Mouse (Mus musculus): ENCODE results near the gene Rasgef1b. TPM values are rescaled to one million over a fixed set of nuclear protein-coding genes. Genes with fewer than 3 reads are reported as not detected.

Rasgef1b gene
- total RNA-seq, 2 experiments from 2014 or later, result 12.0 to 12.3 TPM

- DNase-seq, result no peak
- intact Hi-C loops (cut with DNase I), result no loop called here
These were observed 16.9 kb downstream of the Rasgef1b start for GRCm38 (mm10) chr5:99711947-99712346.

GRCm38 (mm10) chr5:99708706-99709105 lies 20.2 kb downstream of the Rasgef1b start:
- intact Hi-C loops (cut with DNase I), result loop anchor here (2.0 kb wide), 1 partner anchor 506 kb away; no protein-coding TSS in a partner anchor
- DNase-seq, result no peak

- intact Hi-C loops (cut with DNase I), result no loop called here
- DNase-seq, result peak; percentile 53 to 63
These were observed 21.6 kb downstream of the Rasgef1b start for GRCm38 (mm10) chr5:99707261-99707660.

- intact Hi-C loops (cut with DNase I), result no loop called here
- no peak for DNase-seq
These were observed 27.1 kb downstream of the Rasgef1b start for GRCm38 (mm10) chr5:99701811-99702210.

GRCm38 (mm10) chr5:99694712-99695360 lies 34.0 kb downstream of the Rasgef1b start:
- intact Hi-C loops (cut with DNase I), result no loop called here
- no peak for DNase-seq

GRCm38 (mm10) chr5:99689909-99690308 lies 39.0 kb downstream of the Rasgef1b start:
- no peak for DNase-seq
- intact Hi-C loops (cut with DNase I), result no loop called here

GRCm38 (mm10) chr5:99687894-99688293 lies 41.0 kb downstream of the Rasgef1b start:
- intact Hi-C loops (cut with DNase I), result no loop called here
- no peak for DNase-seq

- intact Hi-C loops (cut with DNase I), result no loop called here
- no peak for DNase-seq
These were observed 44.8 kb downstream of the Rasgef1b start for GRCm38 (mm10) chr5:99684023-99684422.

GRCm38 (mm10) chr5:99669971-99670571 lies 58.8 kb downstream of the Rasgef1b start:
- intact Hi-C loops (cut with DNase I), result no loop called here
- DNase-seq, result peak; percentile 23 to 27

- DNase-seq, result no peak
- intact Hi-C loops (cut with DNase I), result no loop called here
These were observed 72.8 kb downstream of the Rasgef1b start for GRCm38 (mm10) chr5:99656024-99656423.

- intact Hi-C loops (cut with DNase I), result no loop called here
These were observed 75.9 kb downstream of the Rasgef1b start for GRCm38 (mm10) chr5:99652931-99653330.

GRCm38 (mm10) chr5:99641407-99641806 lies 87.5 kb downstream of the Rasgef1b start:
- intact Hi-C loops (cut with DNase I), result no loop called here
- DNase-seq, result no peak

More at GRCm38 (mm10) chr5:99652931-99653330, 75.9 kb downstream of the Rasgef1b start:
- no peak for DNase-seq

- intact Hi-C loops (cut with DNase I), result no loop called here
- no peak for DNase-seq
These were observed 92.3 kb downstream of the Rasgef1b start for GRCm38 (mm10) chr5:99636575-99636974.

- DNase-seq, result peak in 1 of 2 experiments; percentile 15
- intact Hi-C loops (cut with DNase I), result no loop called here
These were observed 94.8 kb downstream of the Rasgef1b start for GRCm38 (mm10) chr5:99634010-99634541.

GRCm38 (mm10) chr5:99633548-99633947 lies 95.3 kb downstream of the Rasgef1b start:
- DNase-seq, result no peak
- intact Hi-C loops (cut with DNase I), result no loop called here

- no peak for DNase-seq
- intact Hi-C loops (cut with DNase I), result no loop called here
These were observed 96.1 kb downstream of the Rasgef1b start for GRCm38 (mm10) chr5:99632649-99633310.

- intact Hi-C loops (cut with DNase I), result no loop called here
- peak in 1 of 2 experiments; percentile 36 for DNase-seq
These were observed 98.8 kb downstream of the Rasgef1b start for GRCm38 (mm10) chr5:99630087-99630486.

GRCm38 (mm10) chr5:99625603-99626002 lies 103.3 kb downstream of the Rasgef1b start:
- DNase-seq, result no peak
- intact Hi-C loops (cut with DNase I), result no loop called here

- intact Hi-C loops (cut with DNase I), result no loop called here
- DNase-seq, result no peak
These were observed 108.1 kb downstream of the Rasgef1b start for GRCm38 (mm10) chr5:99620771-99621170.

- intact Hi-C loops (cut with DNase I), result no loop called here
- DNase-seq, result no peak
These were observed 111.5 kb downstream of the Rasgef1b start for GRCm38 (mm10) chr5:99617271-99617800.
